ENCODE assay signal across 8 mouse cellular contexts in genomic region chr16:71247516-71248139, GRCm38 (mm10).
DNase-seq lines count a peak whose midpoint lies in the region; ATAC-seq lines count a peak whose summit lies in the region.

No protein-coding gene starts in this region.

- H3K27me3 ChIP-seq in midbrain, embryonic 11.5 days (ENCODE audit: control insufficient read depth, insufficient read depth, low read length), result no peaks in the 10 kb centered on the region

- H3K36me3 ChIP-seq in midbrain, embryonic 11.5 days (ENCODE audit: control insufficient read depth, insufficient read depth, low read length), result no peaks in the 10 kb centered on the region

- no peak overlapping the region for H3K4me3 ChIP-seq in midbrain, embryonic 11.5 days (ENCODE audit: low read depth, low read length)

- 38% methylated on average over 9 of the region's 9 CpGs for WGBS in midbrain, embryonic 11.5 days

- no peak overlapping the region for H3K27ac ChIP-seq in midbrain, embryonic 11.5 days (ENCODE audit: low read depth, low read length)

- H3K4me1 ChIP-seq in midbrain, embryonic 11.5 days (ENCODE audit: control insufficient read depth, insufficient read depth, low read length), result no peaks in the 10 kb centered on the region

- peak; percentile 30 to 58 for DNase-seq in gastrocnemius, postnatal 4 days (ENCODE audit: low spot score in 2 of 2)
- DNase-seq in gastrocnemius, adult 8-10 months (ENCODE audit: low spot score in 2 of 2), result no peak
- peak; percentile 23 for DNase-seq in MEL-GATA-1-ER (ENCODE audit: extremely low read depth, low read depth)
- peak; percentile 87 to 90 for DNase-seq in cerebellum, postnatal 10 days
- DNase-seq in frontal cortex, postnatal 14 days (ENCODE audit: low spot score in 2 of 2), result peak; percentile 35 to 79
- peak; percentile 81 to 86 for DNase-seq in layer of hippocampus, postnatal 10 days (ENCODE audit: low spot score in 2 of 2)
- peak; percentile 97 for DNase-seq in midbrain, embryonic 11.5 days (ENCODE audit: low spot score, missing footprints)
- DNase-seq in testis, postnatal 10 days (ENCODE audit: low spot score), result peak; percentile 82

- no peak overlapping the region for H3K4me2 ChIP-seq in midbrain, embryonic 11.5 days

- H3K9ac ChIP-seq in midbrain, embryonic 11.5 days (ENCODE audit: low read length), result no peak overlapping the region

- ATAC-seq in midbrain, embryonic 11.5 days (ENCODE audit: low FRiP score), result peak; percentile 81

- H3K9me3 ChIP-seq in midbrain, embryonic 11.5 days (ENCODE audit: control insufficient read depth, low read length), result no peaks in the 10 kb centered on the region

Comparison
In these comparisons a context has a peak if more than half of its experiments do, and no peak if none do; other contexts are left out.
1. DNase-seq: peak in gastrocnemius, postnatal 4 days (2 of 2), MEL-GATA-1-ER (single experiment), cerebellum, postnatal 10 days (2 of 2), frontal cortex, postnatal 14 days (2 of 2), layer of hippocampus, postnatal 10 days (2 of 2), midbrain, embryonic 11.5 days (single experiment) and testis, postnatal 10 days (single experiment); none in gastrocnemius, adult 8-10 months (0 of 2).